Mouse (Mus musculus) liver, embryonic 14.5 days (tissue): ENCODE results near the gene Dppa3.

Source experiments
- CTCF ChIP-seq: IDR thresholded peaks from 2 replicates; pipeline ENCODE4 v1.5.1; 2016; ENCODE audit warnings: antibody characterized with exemption, low read depth, control low read depth
- EP300 ChIP-seq: IDR thresholded peaks from 2 replicates; pipeline ENCODE4 v1.6.1; 2016; ENCODE audit warnings: antibody characterized with exemption, low read depth

DNA sequence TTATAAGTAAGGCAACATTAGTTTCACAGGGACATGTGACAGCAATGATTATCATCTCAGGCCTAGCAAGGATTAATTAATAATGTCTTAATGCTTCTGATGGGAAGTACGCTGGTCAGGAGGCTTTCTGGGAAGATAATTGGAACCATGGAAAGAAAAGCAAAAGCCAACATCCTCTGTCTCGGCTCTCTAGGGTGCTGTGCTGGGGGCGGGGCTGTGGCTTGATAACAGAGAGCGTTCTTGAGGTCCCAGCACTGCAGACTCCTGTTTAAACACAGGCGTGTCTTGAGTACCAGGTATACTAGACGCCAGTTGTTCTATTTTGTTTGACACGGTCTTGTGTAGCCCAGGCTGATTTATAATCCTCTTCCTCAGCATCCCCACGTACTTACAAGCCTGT, 46.5 kb downstream of the Dppa3 start:
- TF ChIP-seq CTCF, result no peak
- no peak for TF ChIP-seq EP300
